Mouse (Mus musculus) CH12.LX (cell line): ENCODE results near the gene Golga4.

Source experiments
- CHD1 ChIP-seq: IDR thresholded peaks from 2 replicates; pipeline ENCODE4 v1.6.1; 2012; ENCODE audit warnings: low read depth, low read length, improper control_type of control experiment, inconsistent platforms
- CTCF ChIP-seq, 2 experiments: IDR thresholded peaks in 1 of 2; conservative IDR thresholded peaks in 1 of 2; 2 replicates each; pipeline ENCODE4 v1.5.1; 2011 to 2012; ENCODE audit warnings: low read depth in 2 of 2, low read length in 2 of 2, improper control_type of control experiment in 1 of 2, inconsistent platforms in 1 of 2, mild to moderate bottlenecking in 1 of 2, moderate library complexity in 1 of 2
- E2F4 ChIP-seq: IDR thresholded peaks from 2 replicates; pipeline ENCODE4 v1.6.1; 2011; ENCODE audit warnings: low read depth, low read length, improper control_type of control experiment; ENCODE audit not compliant: insufficient replicate concordance
- EP300 ChIP-seq: IDR thresholded peaks from 2 replicates; pipeline ENCODE4 v1.6.1; 2011; ENCODE audit warnings: low read length, improper control_type of control experiment
- ETS1 ChIP-seq: conservative IDR thresholded peaks from 2 replicates; pipeline ENCODE4 v1.6.1; 2012; ENCODE audit warnings: low read depth, mild to moderate bottlenecking, inconsistent platforms, low read length, improper control_type of control experiment, moderate library complexity
- MAZ ChIP-seq: IDR thresholded peaks from 2 replicates; pipeline ENCODE4 v1.6.1; 2012; ENCODE audit warnings: low read depth, mild to moderate bottlenecking, inconsistent platforms, low read length, improper control_type of control experiment, moderate library complexity
- MEF2A ChIP-seq: IDR thresholded peaks from 2 replicates; pipeline ENCODE4 v1.6.1; 2014; ENCODE audit warnings: low read depth, mild to moderate bottlenecking, inconsistent platforms, low read length, improper control_type of control experiment, borderline replicate concordance
- POLR2A ChIP-seq: IDR thresholded peaks from 2 replicates; pipeline ENCODE4 v1.6.1; 2011; ENCODE audit warnings: low read depth, mild to moderate bottlenecking, improper control_type of control experiment, low read length
- SMC3 ChIP-seq: IDR thresholded peaks from 2 replicates; pipeline ENCODE4 v1.6.1; 2011; ENCODE audit warnings: low read depth, low read length, improper control_type of control experiment
- UBTF ChIP-seq: IDR thresholded peaks from 2 replicates; pipeline ENCODE4 v1.6.1; 2012; ENCODE audit warnings: low read depth, mild to moderate bottlenecking, inconsistent platforms, low read length, improper control_type of control experiment, moderate library complexity
- USF1 ChIP-seq: IDR thresholded peaks from 2 replicates; pipeline ENCODE4 v1.6.1; 2014; ENCODE audit warnings: low read depth, mild to moderate bottlenecking, inconsistent platforms, low read length, improper control_type of control experiment
- ZMIZ1 ChIP-seq: IDR thresholded peaks from 2 replicates; pipeline ENCODE4 v1.6.1; 2012; ENCODE audit warnings: low read depth, mild to moderate bottlenecking, inconsistent platforms, low read length, improper control_type of control experiment

DNA sequence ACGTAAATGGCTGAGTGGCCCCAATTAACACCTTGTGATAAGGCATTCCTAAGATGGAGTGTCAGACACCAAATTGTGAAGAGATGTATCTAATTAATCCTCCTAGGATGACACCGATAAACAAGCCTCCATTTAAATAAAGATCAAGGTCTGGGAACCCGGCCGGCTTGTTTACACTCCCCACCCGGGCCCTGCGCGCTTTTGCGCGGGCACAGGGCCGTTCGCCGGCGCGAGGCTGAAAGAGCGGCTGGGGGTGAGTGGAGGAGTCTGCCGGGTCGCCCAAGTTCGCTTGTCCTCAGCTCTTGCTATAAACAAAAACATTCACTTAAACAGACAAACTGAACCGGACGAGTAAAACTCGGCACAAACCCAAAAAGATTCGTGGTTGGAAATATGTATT, 18.4 kb upstream of the Golga4 start:
- TF ChIP-seq MAZ (no peak), MEF2A (no peak), CTCF (conservative IDR thresholded peaks at IDR 0.05 in 1 of 2, IDR thresholded peaks at IDR 0.05 in 1 of 2; ENCODE audit: low read depth in 2 of 2, low read length in 2 of 2) (no peak), POLR2A (no peak), UBTF (no peak), SMC3 (no peak), USF1 (no peak), ZMIZ1 (no peak), E2F4 (no peak), EP300 (no peak), ETS1 (no peak), CHD1 (no peak)
